Mouse (Mus musculus) heart, postnatal 0 days (tissue): ENCODE results near the gene Tmem120a.
A peak's percentile ranks its signal among the peaks of the same experiment; 100 is the strongest.

Source experiments
- CTCF ChIP-seq: IDR thresholded peaks from 2 replicates; pipeline ENCODE4 v1.5.1; 2016; ENCODE audit warnings: antibody characterized with exemption, control low read depth, low read depth
- EP300 ChIP-seq: IDR thresholded peaks from 2 replicates; pipeline ENCODE4 v1.6.1; 2016; ENCODE audit warnings: antibody characterized with exemption, low read depth

DNA sequence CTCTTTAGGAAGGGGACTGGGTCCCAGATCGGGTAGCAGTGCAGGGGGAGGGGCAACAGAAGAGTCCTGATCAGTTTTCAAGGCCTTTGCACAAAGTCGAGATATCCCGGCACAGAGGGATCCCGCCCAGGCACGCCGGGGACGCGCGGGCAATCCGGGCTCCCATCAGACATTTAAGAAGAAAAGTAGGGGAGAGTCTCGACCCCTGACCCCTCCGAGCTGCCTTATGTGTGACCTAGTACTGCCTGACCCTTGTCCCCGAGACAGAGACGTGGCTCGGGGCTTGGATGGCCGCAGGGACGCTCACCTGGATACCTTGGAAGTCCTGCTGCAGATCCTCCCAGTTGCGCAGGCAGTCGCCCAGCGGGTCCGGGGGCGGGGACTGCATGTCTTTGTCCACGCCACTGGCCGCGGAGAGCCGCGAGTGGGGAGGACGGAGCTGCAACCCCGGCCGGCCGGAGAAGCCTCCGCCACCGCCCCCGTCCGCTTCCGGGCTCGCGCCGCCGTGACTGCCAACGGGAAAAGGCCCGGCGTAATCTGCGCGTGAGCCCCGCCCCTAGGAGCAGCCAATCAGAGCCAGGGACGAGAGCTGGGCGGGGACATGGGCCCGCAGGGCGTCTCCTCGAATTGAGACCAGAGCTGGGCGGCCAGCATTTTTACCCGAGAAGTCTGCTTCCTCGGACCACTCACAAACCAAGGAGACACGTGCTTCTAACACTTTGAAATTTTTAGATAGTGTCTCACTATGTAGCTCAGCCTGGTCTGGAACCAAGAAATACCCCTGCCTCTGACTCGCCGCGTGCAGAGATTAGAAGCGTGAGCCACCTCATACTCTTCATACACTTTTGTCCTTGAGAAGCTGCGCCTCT lies at the start of gene Tmem120a:
- no peak for TF ChIP-seq CTCF
- peak; percentile 67; the same call in 1 of the 2 replicates for TF ChIP-seq EP300
